Mouse (Mus musculus) ovary, adult 18-20 months (tissue): ENCODE measurements at regions not wholly inside any gene's neighbourhood (a gene's known extent, or its start where the extent isn't known, plus 50 kb on each side); places are given as distances from the start of the nearest gene placed in this dataset.

Experiments used
- DNase-seq: peaks from one replicate; pipeline ENCODE4 v3.0.0; 2022; ENCODE audit warnings: low spot score, mixed read lengths

- no peak for DNase-seq
These were observed 60.7 kb downstream of the Ifng start for GRCm38 (mm10) chr10:118501571-118501970.

- no peak for DNase-seq
These were observed 64.0 kb downstream of the Ifng start for GRCm38 (mm10) chr10:118504811-118505210.

GRCm38 (mm10) chr10:118506154-118506553 lies 65.3 kb downstream of the Ifng start:
- DNase-seq = no peak

- no peak for DNase-seq
These were observed 66.8 kb downstream of the Ifng start for GRCm38 (mm10) chr10:118507630-118508029.

- no peak for DNase-seq
These were observed 76.0 kb downstream of the Ifng start for GRCm38 (mm10) chr10:118516839-118517238.

- no peak for DNase-seq
These were observed 77.1 kb downstream of the Ifng start for GRCm38 (mm10) chr10:118517995-118518394.

DNA sequence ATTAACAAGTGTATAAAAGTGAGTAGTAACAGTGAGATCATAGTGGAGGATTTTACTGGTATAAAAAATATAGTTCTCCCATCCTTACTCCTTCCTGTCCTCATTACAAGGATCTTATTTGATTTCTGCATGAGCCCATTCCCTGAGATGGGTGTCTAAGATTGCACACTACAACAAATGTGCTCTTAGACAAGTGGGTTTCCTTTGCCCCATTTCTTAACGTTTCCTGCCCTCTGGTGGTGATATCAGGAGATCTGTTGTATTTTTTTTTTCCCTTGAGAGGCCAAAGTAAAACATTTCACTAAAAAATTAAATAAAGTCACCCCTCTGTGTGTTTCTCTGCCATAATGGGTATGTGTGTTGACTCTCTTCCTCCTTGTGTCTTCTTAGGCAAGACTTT lies 105.1 kb downstream of the Ifng start:
- DNase-seq = no peak

- DNase-seq = no peak
These were observed 109.4 kb downstream of the Ifng start for GRCm38 (mm10) chr10:118550201-118550600.

DNA sequence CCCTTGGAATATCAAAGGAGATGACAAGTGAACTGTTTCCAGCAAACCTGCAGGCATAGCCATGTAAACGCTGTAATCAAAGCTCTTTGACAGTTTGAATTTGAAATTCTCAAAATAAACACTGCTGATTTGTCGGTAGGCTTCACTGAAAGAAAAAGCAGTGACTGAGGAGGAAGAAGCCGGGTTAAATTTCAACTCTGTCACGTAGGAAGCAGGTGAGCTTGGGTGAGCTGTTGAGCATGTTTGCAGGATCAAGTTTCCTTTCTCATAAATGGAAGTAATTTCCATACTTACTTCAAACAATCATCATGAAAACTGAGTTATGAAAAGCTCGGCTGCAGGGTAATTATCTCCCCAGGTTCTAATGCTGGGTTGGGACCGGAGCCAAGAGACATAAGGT lies 118.0 kb downstream of the Ifng start:
- no peak for DNase-seq

DNA sequence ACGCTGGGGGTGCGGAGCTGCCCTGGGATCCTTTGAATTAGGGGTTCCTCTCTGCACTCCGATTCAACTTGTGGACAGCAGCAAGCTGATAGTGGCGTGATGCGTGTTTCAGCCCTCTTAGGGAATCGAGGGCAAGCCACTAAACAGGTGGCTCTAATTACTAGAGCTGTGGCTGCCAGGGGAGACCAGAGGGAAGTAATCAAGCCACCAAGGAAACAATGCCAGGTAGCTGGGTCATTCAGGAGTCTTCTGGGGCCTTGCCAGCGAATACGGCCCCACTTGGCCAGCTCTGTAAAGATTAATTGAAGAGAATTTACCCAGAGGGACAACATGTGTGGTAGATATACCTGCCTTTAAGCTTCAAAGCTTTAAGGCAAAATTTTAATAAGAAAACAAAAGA lies 123.2 kb downstream of the Ifng start:
- no peak for DNase-seq

DNA sequence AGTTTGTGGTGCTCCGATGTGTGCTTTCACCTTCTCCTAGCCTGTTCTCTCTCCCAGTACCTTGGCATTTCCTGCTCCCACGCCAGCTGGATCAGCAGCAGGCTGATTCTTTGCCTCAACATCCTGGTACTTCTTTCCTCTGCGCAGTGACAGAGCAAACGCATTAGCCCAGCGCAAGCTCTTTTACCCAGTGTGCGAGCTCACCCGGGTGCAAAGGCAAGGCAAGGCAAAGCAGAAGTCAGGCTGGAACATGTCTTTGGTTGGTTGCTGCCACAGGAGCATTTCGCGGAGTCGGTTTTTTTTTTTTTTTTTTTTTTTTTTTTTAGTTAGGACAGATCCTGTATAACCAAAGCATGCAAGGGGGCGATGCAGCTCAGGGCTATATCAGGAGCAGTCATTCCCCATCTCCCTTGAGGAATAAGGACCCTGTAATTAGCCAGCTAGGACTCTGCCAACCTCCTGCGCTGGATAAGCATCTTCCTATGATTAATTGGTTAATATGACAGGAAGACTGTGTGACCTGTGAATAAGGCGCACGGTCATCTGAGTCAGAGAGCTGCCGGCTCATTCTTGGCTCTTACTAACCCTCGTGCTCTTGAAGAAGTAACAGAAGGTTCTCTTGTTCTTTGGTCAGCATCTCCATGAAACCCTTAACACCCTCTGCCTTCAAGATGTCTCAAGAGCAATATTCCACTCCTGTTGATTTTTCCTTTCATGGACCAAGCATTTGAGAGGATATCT lies 123.9 kb downstream of the Ifng start:
- DNase-seq = no peak

DNA sequence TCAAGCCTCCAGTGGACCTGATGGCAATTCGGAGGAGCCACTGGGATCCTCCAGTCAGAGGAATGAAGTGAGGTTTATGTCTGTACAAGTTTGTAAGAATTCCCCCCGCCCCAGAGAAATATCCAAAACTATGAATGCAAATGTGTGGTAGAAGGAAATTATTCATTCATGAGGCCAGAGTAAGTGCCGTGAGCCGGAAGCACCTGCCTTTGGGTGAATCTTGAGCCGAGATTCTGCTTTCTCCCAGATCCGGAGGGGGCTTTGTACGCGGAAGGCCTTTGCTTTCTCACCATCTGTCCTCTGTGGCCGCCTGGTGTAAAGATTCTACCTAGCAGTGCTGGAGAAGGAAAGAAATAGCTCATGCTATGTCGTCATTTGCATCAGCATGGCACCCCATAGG lies 127.8 kb downstream of the Ifng start:
- DNase-seq = no peak

DNA sequence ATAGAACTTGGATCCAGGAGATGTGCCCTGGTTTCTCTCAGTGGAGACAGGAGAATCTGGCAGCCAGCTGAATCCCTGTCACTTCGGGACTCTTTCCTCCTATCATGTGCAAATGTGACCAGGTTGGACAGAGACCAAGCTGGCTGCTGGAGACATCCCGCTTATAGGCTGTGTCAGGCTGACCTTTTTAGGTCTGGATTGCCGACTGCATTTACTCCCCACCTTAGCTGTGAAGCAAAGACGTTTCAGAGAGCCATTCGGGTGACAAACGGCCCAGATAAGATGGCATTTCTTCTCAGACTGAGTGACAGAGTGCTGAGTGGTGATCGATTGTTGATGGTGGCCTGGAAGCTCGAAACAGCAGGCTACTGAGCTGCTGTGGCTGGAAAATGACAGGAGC lies 128.6 kb downstream of the Ifng start:
- DNase-seq = no peak

- DNase-seq = no peak
These were observed 132.4 kb downstream of the Ifng start for GRCm38 (mm10) chr10:118573247-118573646.

GRCm38 (mm10) chr10:118575570-118575969 lies 134.7 kb downstream of the Ifng start:
- DNase-seq = no peak

DNA sequence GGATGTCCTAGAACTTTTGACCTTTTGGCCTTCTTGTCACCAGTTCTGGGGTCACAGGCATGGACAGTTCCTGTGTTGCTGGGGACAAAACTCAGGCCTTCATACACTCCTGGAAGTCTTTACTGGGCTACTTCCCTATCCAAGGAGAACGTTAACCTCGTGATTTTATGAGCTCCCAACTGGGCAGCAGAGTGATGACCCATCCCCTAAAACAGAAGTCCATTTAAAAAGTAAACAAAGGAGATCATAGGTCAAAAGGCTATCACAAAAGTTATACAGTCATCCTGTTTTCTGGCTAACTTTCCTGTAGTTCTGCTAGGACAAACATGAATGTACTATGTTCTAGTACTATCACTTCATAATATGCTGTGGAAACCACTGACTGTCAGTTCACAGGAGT lies 140.5 kb downstream of the Ifng start:
- no peak for DNase-seq

- no peak for DNase-seq
These were observed 145.0 kb downstream of the Ifng start for GRCm38 (mm10) chr10:118585821-118586220.

GRCm38 (mm10) chr10:118588198-118588597 lies 147.4 kb downstream of the Ifng start:
- no peak for DNase-seq

- peak; percentile 31 for DNase-seq
These were observed 152.0 kb downstream of the Ifng start for GRCm38 (mm10) chr10:118592648-118593368.

DNA sequence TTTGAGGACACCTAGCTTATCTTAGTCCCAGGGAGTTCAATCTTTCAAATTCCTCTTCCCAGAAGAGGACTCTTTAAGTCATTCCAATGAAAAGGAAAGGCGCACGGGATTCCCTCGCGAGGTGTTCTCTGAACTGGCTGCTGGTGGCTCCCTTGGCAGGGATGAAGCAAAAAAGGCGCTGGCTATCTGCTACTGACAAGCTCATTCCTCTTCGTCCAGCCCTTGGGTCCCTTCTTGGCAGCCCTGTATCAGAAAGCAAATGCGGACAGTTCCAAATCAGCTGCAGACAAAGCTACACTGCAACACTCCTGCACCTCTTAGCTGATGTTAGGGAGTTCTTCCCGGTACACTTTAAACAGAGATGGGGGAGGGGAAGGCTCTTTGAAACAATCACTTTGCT lies 155.4 kb downstream of the Ifng start:
- DNase-seq = no peak

DNA sequence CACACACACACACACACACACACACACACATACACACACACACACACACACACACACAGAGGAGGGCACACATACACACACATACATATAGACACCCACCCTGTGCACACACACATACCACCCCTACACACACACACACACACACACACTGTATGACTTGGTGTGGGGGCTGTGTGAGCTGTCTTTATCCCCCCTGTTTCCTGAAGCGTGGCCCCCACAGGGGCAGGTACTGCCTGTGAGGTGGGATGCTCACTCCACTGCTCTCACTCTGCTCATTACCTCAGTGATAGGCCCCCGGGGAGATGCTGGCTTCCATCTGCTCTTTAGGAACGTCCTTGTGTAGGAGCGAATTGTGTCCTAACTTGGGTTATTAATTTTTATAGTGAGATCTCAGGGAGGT lies 157.7 kb downstream of the Ifng start:
- no peak for DNase-seq

- no peak for DNase-seq
These were observed 158.4 kb downstream of the Ifng start for GRCm38 (mm10) chr10:118599197-118599596.

DNA sequence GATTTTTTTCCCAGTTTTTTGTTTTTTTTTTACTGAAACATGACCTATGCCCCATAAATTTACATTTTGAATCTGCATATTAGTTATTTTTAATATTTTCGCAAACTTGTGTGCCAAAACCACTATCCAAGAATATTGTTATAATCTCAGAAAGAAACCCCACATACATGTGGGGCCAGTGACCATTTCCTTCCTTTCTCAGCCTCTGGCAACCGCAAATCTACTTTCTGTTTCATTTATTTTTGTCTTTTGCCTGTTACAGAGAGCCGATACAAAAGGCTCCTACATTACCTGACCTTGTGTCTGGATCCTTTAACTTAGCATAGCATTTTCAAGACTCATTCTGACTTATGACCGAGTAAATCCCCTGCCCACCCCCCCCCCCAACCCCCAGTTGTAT lies 158.8 kb downstream of the Ifng start:
- DNase-seq = no peak

- no peak for DNase-seq
These were observed 162.1 kb downstream of the Ifng start for GRCm38 (mm10) chr10:118602922-118603321.
